7 mouse cellular contexts compared by ENCODE assay signal in genomic region chr12:105935441-105935880, GRCm38 (mm10).
A peak's percentile ranks its signal among the peaks of the same experiment; 100 is the strongest.
DNase-seq lines count a peak whose midpoint lies in the region; ATAC-seq and TF ChIP-seq lines count a peak whose summit lies in the region.

No protein-coding gene starts in this region.

- H3K4me1 ChIP-seq in embryonic facial prominence, embryonic 11.5 days (ENCODE audit: control insufficient read depth, insufficient read depth, low read length): no peaks in the 10 kb centered on the region; the same call in none of the 2 replicates
- H3K4me1 ChIP-seq in hindbrain, embryonic 10.5 days (replicated peaks): peaks cover 10% of the 10 kb centered on the region
- no peaks in the 10 kb centered on the region for H3K4me1 ChIP-seq in limb, embryonic 14.5 days (ENCODE audit: control insufficient read depth, insufficient read depth, low read length)

- H3K4me2 ChIP-seq in embryonic facial prominence, embryonic 11.5 days (ENCODE audit: low read depth, low read length): peak overlapping the region; percentile 41
- H3K4me2 ChIP-seq in limb, embryonic 14.5 days (replicated peaks; ENCODE audit: low read depth, low read length, severe bottlenecking): peak overlapping the region; percentile 46

- H3K9ac ChIP-seq in embryonic facial prominence, embryonic 11.5 days (replicated peaks; ENCODE audit: low read length): no peak overlapping the region
- H3K9ac ChIP-seq in limb, embryonic 14.5 days (ENCODE audit: low read depth, low read length, severe bottlenecking): peak overlapping the region; percentile 25; the same call in 1 of the 2 replicates

- 10% methylated on average over 17 of the region's 22 CpGs for WGBS in embryonic facial prominence, embryonic 11.5 days
- WGBS in hindbrain, embryonic 10.5 days: 9% methylated on average over 22 of the region's 22 CpGs
- 3% methylated on average over 18 of the region's 22 CpGs for WGBS in limb, embryonic 14.5 days

- H3K9me3 ChIP-seq in embryonic facial prominence, embryonic 11.5 days (replicated peaks; ENCODE audit: control insufficient read depth, low read length): no peaks in the 10 kb centered on the region
- no peaks in the 10 kb centered on the region; the same call in 1 of the 2 replicates for H3K9me3 ChIP-seq in hindbrain, embryonic 10.5 days
- no peaks in the 10 kb centered on the region for H3K9me3 ChIP-seq in limb, embryonic 14.5 days (ENCODE audit: control insufficient read depth, low read length)

- H3K27me3 ChIP-seq in embryonic facial prominence, embryonic 11.5 days (ENCODE audit: control insufficient read depth, insufficient read depth, low read length): no peaks in the 10 kb centered on the region
- peaks cover 33% of the 10 kb centered on the region for H3K27me3 ChIP-seq in hindbrain, embryonic 10.5 days (ENCODE audit: insufficient read depth, poor library complexity, severe bottlenecking)
- H3K27me3 ChIP-seq in limb, embryonic 14.5 days (ENCODE audit: control insufficient read depth, insufficient read depth, low read length): no peaks in the 10 kb centered on the region

- ATAC-seq in embryonic facial prominence, embryonic 11.5 days (replicated peaks; ENCODE audit: insufficient number of reproducible peaks, low FRiP score, low TSS enrichment, low read depth): no peak
- no peak for ATAC-seq in limb, embryonic 14.5 days (ENCODE audit: low FRiP score, low read depth)

- no peak for TF ChIP-seq POLR2A in limb, embryonic 14.5 days (IDR thresholded peaks at IDR 0.05; ENCODE audit: borderline replicate concordance, extremely low read depth, insufficient read depth, insufficient read length)

- intact Hi-C loops in left cerebral cortex, postnatal 10 days (cut with DNase I): no loop called here

- no peak overlapping the region for H3K27ac ChIP-seq in embryonic facial prominence, embryonic 11.5 days (replicated peaks; ENCODE audit: low read depth, low read length)
- H3K27ac ChIP-seq in hindbrain, embryonic 10.5 days: peak overlapping the region; percentile 8; the same call in 1 of the 2 replicates
- no peak overlapping the region for H3K27ac ChIP-seq in limb, embryonic 14.5 days (replicated peaks; ENCODE audit: low read depth, low read length)

- H3K4me3 ChIP-seq in embryonic facial prominence, embryonic 11.5 days (ENCODE audit: low read depth, low read length): peak overlapping the region; percentile 15; the same call in 1 of the 2 replicates
- peak overlapping the region; percentile 38 for H3K4me3 ChIP-seq in hindbrain, embryonic 10.5 days
- peak overlapping the region; percentile 29 for H3K4me3 ChIP-seq in limb, embryonic 14.5 days (replicated peaks; ENCODE audit: low read length)

- no peaks in the 10 kb centered on the region for H3K36me3 ChIP-seq in embryonic facial prominence, embryonic 11.5 days (replicated peaks; ENCODE audit: control insufficient read depth, insufficient read depth, low read depth, low read length)
- no peaks in the 10 kb centered on the region for H3K36me3 ChIP-seq in hindbrain, embryonic 10.5 days
- no peaks in the 10 kb centered on the region for H3K36me3 ChIP-seq in limb, embryonic 14.5 days (ENCODE audit: control insufficient read depth, insufficient read depth, low read length)

- peak; percentile 28 to 43 for DNase-seq in left cerebral cortex, postnatal 10 days (ENCODE audit: extremely low spot score in 1 of 2, low spot score in 2 of 2)
- DNase-seq in left cerebral cortex, adult 11 months (ENCODE audit: low spot score): no peak
- DNase-seq in embryonic facial prominence, embryonic 11.5 days (ENCODE audit: low spot score): peak; percentile 61
- DNase-seq in hindbrain, embryonic 10.5 days (ENCODE audit: low spot score): peak; percentile 37
- DNase-seq in limb, embryonic 14.5 days (ENCODE audit: low spot score): no peak
- peak; percentile 19 for DNase-seq in right cerebral cortex, adult 18-20 months
- DNase-seq in urinary bladder, adult 2 months (ENCODE audit: low spot score): no peak

Comparison
In these comparisons a context has a peak if more than half of its experiments do, and no peak if none do; other contexts are left out.
1. DNase-seq: peak in left cerebral cortex, postnatal 10 days (2 of 2), embryonic facial prominence, embryonic 11.5 days (single experiment), hindbrain, embryonic 10.5 days (single experiment) and right cerebral cortex, adult 18-20 months (single experiment); none in left cerebral cortex, adult 11 months (single experiment), limb, embryonic 14.5 days (single experiment) and urinary bladder, adult 2 months (single experiment).
2. Peak in every context shown above with its lines, with median percentiles within 50 percentile points of each other: H3K4me3 ChIP-seq.